Mouse (Mus musculus) hindbrain, embryonic 12.5 days (tissue): ENCODE measurements around the gene Ppm1j. TPM values are rescaled to one million over a fixed set of nuclear protein-coding genes. Genes with fewer than 3 reads are reported as not detected.

ENCODE experiments used
- ATAC-seq: fragments of 200-750 bp; cut with Nextera tagmentation; 2 replicates; pipeline ENCODE4 v1.8.0; 2017; ENCODE audit warnings: moderate TSS enrichment; ENCODE audit not compliant: low FRiP score
- H3K27ac ChIP-seq: fragments of 300-500 bp; sonication (generic); 2 replicates; pipeline ENCODE4 v1.5.1; 2016; ENCODE audit warnings: mild to moderate bottlenecking
- H3K27me3 ChIP-seq: fragments of 300-500 bp; sonication (generic); 2 replicates; pipeline ENCODE4 v1.6.1; 2016; ENCODE audit warnings: mild to moderate bottlenecking
- H3K36me3 ChIP-seq: fragments of 300-500 bp; sonication (generic); 2 replicates; pipeline ENCODE4 v1.6.1; 2016; ENCODE audit warnings: mild to moderate bottlenecking
- H3K4me1 ChIP-seq: fragments of 300-500 bp; sonication (generic); 2 replicates; pipeline ENCODE4 v1.6.1; 2016
- H3K4me2 ChIP-seq: fragments of 300-500 bp; sonication (generic); replicated peaks from 2 replicates; pipeline ENCODE4 v1.6.1; 2016; ENCODE audit warnings: mild to moderate bottlenecking
- H3K4me3 ChIP-seq: fragments of 300-500 bp; sonication (generic); 2 replicates; pipeline ENCODE4 v1.5.1; 2016; ENCODE audit warnings: mild to moderate bottlenecking
- H3K9ac ChIP-seq: fragments of 300-500 bp; sonication (generic); 2 replicates; pipeline ENCODE4 v1.6.1; 2016; ENCODE audit warnings: mild to moderate bottlenecking, moderate library complexity
- H3K9me3 ChIP-seq: fragments of 300-500 bp; sonication (generic); replicated peaks from 2 replicates; pipeline ENCODE4 v1.6.1; 2016; ENCODE audit warnings: mild to moderate bottlenecking
- WGBS: fragments of 180-500 bp; shearing (Covaris S2); methylation state at CpG from one replicate; pipeline ENCODE4 v1.1.7; 2016; 5-methylcytosine and 5-hydroxymethylcytosine counted together
- polyA plus RNA-seq: library from polyadenylated mRNA; unstranded; fragments of >200 nt; fragmentation: Nextera tagmentation; extraction: Ambion mirVana; gene quantifications from 2 replicates; pipeline ENCODE4 v1.2.1, GENCODE M21; 2016

Ppm1j gene
- polyA plus RNA-seq, 1 experiment from 2014 or later = 2.0 TPM

GRCm38 (mm10) chr3:104767716-104768115 lies 13.1 kb upstream of the Ppm1j start:
- Histone ChIP-seq H3K27ac (no peak overlapping the region), H3K9me3 (no peaks in the 10 kb centered on the region), H3K27me3 (peaks cover 23% of the 10 kb centered on the region), H3K36me3 (no peaks in the 10 kb centered on the region), H3K4me2 (no peak overlapping the region), H3K4me3 (no peak overlapping the region), H3K4me1 (no peaks in the 10 kb centered on the region), H3K9ac (no peak overlapping the region)
- no peak for ATAC-seq
- WGBS = 85% methylated on average over 4 of the region's 4 CpGs

GRCm38 (mm10) chr3:104769135-104769534 lies 11.7 kb upstream of the Ppm1j start:
- H3K4me2 ChIP-seq = no peak overlapping the region

GRCm38 (mm10) chr3:104770035-104770434 lies 10.8 kb upstream of the Ppm1j start:
- H3K27ac ChIP-seq = no peak overlapping the region
- H3K4me3 ChIP-seq = no peak overlapping the region
- no peaks in the 10 kb centered on the region for H3K36me3 ChIP-seq
- no peaks in the 10 kb centered on the region for H3K9me3 ChIP-seq
- H3K4me2 ChIP-seq = no peak overlapping the region
- no peaks in the 10 kb centered on the region for H3K4me1 ChIP-seq
- 61% methylated on average over 10 of the region's 10 CpGs for whole genome bisulfite sequencing
- peaks cover 30% of the 10 kb centered on the region for H3K27me3 ChIP-seq
- H3K9ac ChIP-seq = no peak overlapping the region
- no peak for ATAC-seq

More at GRCm38 (mm10) chr3:104769135-104769534, 11.7 kb upstream of the Ppm1j start:
- Histone ChIP-seq H3K27ac (no peak overlapping the region), H3K9ac (no peak overlapping the region), H3K27me3 (peaks cover 28% of the 10 kb centered on the region), H3K36me3 (no peaks in the 10 kb centered on the region), H3K9me3 (no peaks in the 10 kb centered on the region), H3K4me3 (no peak overlapping the region), H3K4me1 (no peaks in the 10 kb centered on the region)
- no peak for ATAC-seq
- 23% methylated on average over 3 of the region's 3 CpGs for WGBS

GRCm38 (mm10) chr3:104770918-104771317 lies 9.9 kb upstream of the Ppm1j start:
- no peaks in the 10 kb centered on the region for H3K4me1 ChIP-seq
- no peak overlapping the region for H3K4me2 ChIP-seq
- H3K27me3 ChIP-seq = peaks cover 36% of the 10 kb centered on the region
- H3K36me3 ChIP-seq = no peaks in the 10 kb centered on the region
- ATAC-seq = no peak
- no peaks in the 10 kb centered on the region for H3K9me3 ChIP-seq
- 67% methylated on average over 3 of the region's 3 CpGs for WGBS
- no peak overlapping the region for H3K27ac ChIP-seq
- no peak overlapping the region for H3K4me3 ChIP-seq
- no peak overlapping the region for H3K9ac ChIP-seq

GRCm38 (mm10) chr3:104771460-104771859 lies 9.4 kb upstream of the Ppm1j start:
- no peaks in the 10 kb centered on the region for H3K4me1 ChIP-seq
- H3K4me2 ChIP-seq = no peak overlapping the region
- H3K36me3 ChIP-seq = no peaks in the 10 kb centered on the region
- no peak overlapping the region for H3K9ac ChIP-seq
- 70% methylated on average over 6 of the region's 6 CpGs for WGBS
- no peak overlapping the region for H3K27ac ChIP-seq
- H3K9me3 ChIP-seq = no peaks in the 10 kb centered on the region
- no peak overlapping the region for H3K4me3 ChIP-seq
- H3K27me3 ChIP-seq = peaks cover 42% of the 10 kb centered on the region
- no peak for ATAC-seq

GRCm38 (mm10) chr3:104773301-104773700 lies 7.6 kb upstream of the Ppm1j start:
- peaks cover 7% of the 10 kb centered on the region; the same call in 1 of the 2 replicates for H3K4me1 ChIP-seq
- ATAC-seq = no peak
- H3K27me3 ChIP-seq = peaks cover 57% of the 10 kb centered on the region
- H3K9ac ChIP-seq = no peak overlapping the region
- WGBS = 79% methylated on average over 7 of the region's 7 CpGs
- H3K4me2 ChIP-seq = no peak overlapping the region
- H3K36me3 ChIP-seq = no peaks in the 10 kb centered on the region
- H3K4me3 ChIP-seq = no peak overlapping the region
- H3K27ac ChIP-seq = no peak overlapping the region
- H3K9me3 ChIP-seq = no peaks in the 10 kb centered on the region

- Histone ChIP-seq H3K27me3 (peaks cover 81% of the 10 kb centered on the region), H3K9me3 (no peaks in the 10 kb centered on the region), H3K4me2 (peak overlapping the region; percentile 55), H3K36me3 (no peaks in the 10 kb centered on the region), H3K27ac (no peak overlapping the region), H3K4me1 (peaks cover 24% of the 10 kb centered on the region), H3K9ac (no peak overlapping the region; the same call in 1 of the 2 replicates), H3K4me3 (peak overlapping the region; percentile 34)
- 0 out of 2 replicates have a peak, but pooled peaks have one; percentile 37 for ATAC-seq
- under 1% methylated on average over 20 of the region's 20 CpGs for WGBS
Measured at GRCm38 (mm10) chr3:104777342-104777741, 3.5 kb upstream of the Ppm1j start.

- peaks cover 24% of the 10 kb centered on the region for H3K4me1 ChIP-seq
- no peak overlapping the region for H3K27ac ChIP-seq
- no peaks in the 10 kb centered on the region for H3K36me3 ChIP-seq
- H3K27me3 ChIP-seq = peaks cover 97% of the 10 kb centered on the region
- H3K4me2 ChIP-seq = no peak overlapping the region
- H3K9me3 ChIP-seq = no peaks in the 10 kb centered on the region
- ATAC-seq = no peak
- H3K9ac ChIP-seq = no peak overlapping the region
- H3K4me3 ChIP-seq = no peak overlapping the region
- 3% methylated on average over 7 of the region's 7 CpGs for WGBS
Measured at GRCm38 (mm10) chr3:104779949-104780348, 907 bp upstream of the Ppm1j start.

- Histone ChIP-seq H3K4me1 (peaks cover 24% of the 10 kb centered on the region), H3K4me3 (peak within 1 kb of the TSS; percentile 40), H3K9me3 (no peaks in the 10 kb centered on the region), H3K36me3 (no peaks in the 10 kb centered on the region), H3K9ac (peak within 1 kb of the TSS; percentile 61), H3K4me2 (peak within 1 kb of the TSS; percentile 82), H3K27me3 (peaks cover 98% of the 10 kb centered on the region), H3K27ac (no peak within 1 kb of the TSS)
- ATAC-seq = 0 out of 2 replicates have a peak, but pooled peaks have one; percentile 14
- WGBS = under 1% methylated on average over 26 of the region's 26 CpGs
Measured at GRCm38 (mm10) chr3:104781471-104781903, 631 bp downstream of the Ppm1j start, which contains the start of gene Fam19a3. Fam19a3 (minus strand) TSS chr3:104781840.

GRCm38 (mm10) chr3:104782061-104782681 lies 1.3 kb downstream of the Ppm1j start:
- H3K9ac ChIP-seq = no peak overlapping the region
- no peak for ATAC-seq
- H3K4me3 ChIP-seq = no peak overlapping the region
- H3K4me2 ChIP-seq = peak overlapping the region; percentile 82; the same call in 1 of the 2 replicates
- H3K27ac ChIP-seq = no peak overlapping the region
- H3K36me3 ChIP-seq = no peaks in the 10 kb centered on the region
- peaks cover 94% of the 10 kb centered on the region for H3K27me3 ChIP-seq
- no peaks in the 10 kb centered on the region for H3K9me3 ChIP-seq
- WGBS = 11% methylated on average over 12 of the region's 12 CpGs
- peaks cover 22% of the 10 kb centered on the region for H3K4me1 ChIP-seq

GRCm38 (mm10) chr3:104783971-104784500 lies 3.2 kb downstream of the Ppm1j start:
- Histone ChIP-seq H3K4me3 (no peak overlapping the region), H3K9ac (no peak overlapping the region), H3K27me3 (peaks cover 79% of the 10 kb centered on the region), H3K4me1 (peaks cover 18% of the 10 kb centered on the region), H3K27ac (no peak overlapping the region), H3K4me2 (no peak overlapping the region), H3K9me3 (no peaks in the 10 kb centered on the region), H3K36me3 (no peaks in the 10 kb centered on the region)
- WGBS = 41% methylated on average over 14 of the region's 14 CpGs
- no peak for ATAC-seq

GRCm38 (mm10) chr3:104785284-104785683 lies 4.4 kb downstream of the Ppm1j start:
- H3K27ac ChIP-seq = no peak overlapping the region
- no peak overlapping the region for H3K4me2 ChIP-seq
- WGBS = 88% methylated on average over 6 of the region's 6 CpGs
- H3K9ac ChIP-seq = no peak overlapping the region
- H3K9me3 ChIP-seq = no peaks in the 10 kb centered on the region
- no peak overlapping the region for H3K4me3 ChIP-seq
- peaks cover 74% of the 10 kb centered on the region for H3K27me3 ChIP-seq
- H3K4me1 ChIP-seq = peaks cover 30% of the 10 kb centered on the region
- ATAC-seq = no peak
- H3K36me3 ChIP-seq = no peaks in the 10 kb centered on the region
